Mouse (Mus musculus) MEL (cell line): Measurements from ENCODE around the gene C2cd4d.

ENCODE experiments used
- BHLHE40 ChIP-seq: IDR thresholded peaks from 2 replicates; pipeline ENCODE4 v1.6.1; 2012; ENCODE audit warnings: low read depth, mild to moderate bottlenecking, inconsistent platforms, low read length, improper control_type of control experiment, borderline replicate concordance
- CHD2 ChIP-seq: IDR thresholded peaks from 2 replicates; pipeline ENCODE4 v1.6.1; 2011; ENCODE audit warnings: low read length, improper control_type of control experiment
- CTCF ChIP-seq, 3 experiments: IDR thresholded peaks in 2 of 3; conservative IDR thresholded peaks in 1 of 3; 2 replicates each; pipeline ENCODE4 v1.5.1; 2011 to 2012; ENCODE audit warnings: low read length in 3 of 3, low read depth in 2 of 3, mild to moderate bottlenecking in 2 of 3, improper control_type of control experiment in 1 of 3, inconsistent platforms in 1 of 3, mixed read lengths in 1 of 3, moderate library complexity in 1 of 3; ENCODE audit not compliant: control insufficient read depth in 1 of 3, insufficient read depth in 1 of 3, poor library complexity in 1 of 3, severe bottlenecking in 1 of 3
- E2F4 ChIP-seq: IDR thresholded peaks from 2 replicates; pipeline ENCODE4 v1.6.1; 2011; ENCODE audit warnings: low read depth, low read length, improper control_type of control experiment, borderline replicate concordance
- EP300 ChIP-seq, 2 experiments: IDR thresholded peaks; 2 replicates each; pipeline ENCODE4 v1.6.1; 2011; ENCODE audit warnings: improper control_type of control experiment in 2 of 2, low read length in 2 of 2, low read depth in 1 of 2, mild to moderate bottlenecking in 1 of 2
- HCFC1 ChIP-seq: IDR thresholded peaks from 2 replicates; pipeline ENCODE4 v1.6.1; 2012; ENCODE audit warnings: low read depth, mild to moderate bottlenecking, inconsistent platforms, low read length, improper control_type of control experiment, moderate library complexity
- JUND ChIP-seq: IDR thresholded peaks from 2 replicates; pipeline ENCODE4 v1.6.1; 2011; ENCODE audit warnings: low read depth, mild to moderate bottlenecking, improper control_type of control experiment, low read length
- MEF2A ChIP-seq: IDR thresholded peaks from 2 replicates; pipeline ENCODE4 v1.6.1; 2014; ENCODE audit warnings: low read depth, mild to moderate bottlenecking, inconsistent platforms, low read length, improper control_type of control experiment; ENCODE audit not compliant: poor library complexity, insufficient replicate concordance, severe bottlenecking; ENCODE audit errors: extremely low read depth
- MXI1 ChIP-seq: IDR thresholded peaks from 2 replicates; pipeline ENCODE4 v1.6.1; 2011; ENCODE audit warnings: mild to moderate bottlenecking, low read depth, low read length, improper control_type of control experiment
- NRF1 ChIP-seq: IDR thresholded peaks from 2 replicates; pipeline ENCODE4 v1.6.1; 2014; ENCODE audit warnings: low read depth, mild to moderate bottlenecking, inconsistent platforms, low read length, improper control_type of control experiment, moderate library complexity; ENCODE audit not compliant: poor library complexity, insufficient read depth, severe bottlenecking
- SIN3A ChIP-seq: IDR thresholded peaks from 2 replicates; pipeline ENCODE4 v1.6.1; 2012; ENCODE audit warnings: low read length, improper control_type of control experiment, inconsistent platforms
- SMC3 ChIP-seq: IDR thresholded peaks from 2 replicates; pipeline ENCODE4 v1.6.1; 2011; ENCODE audit warnings: low read depth, low read length, improper control_type of control experiment
- TAL1 ChIP-seq: IDR thresholded peaks from 2 replicates; pipeline ENCODE4 v1.6.1; 2012; ENCODE audit warnings: mild to moderate bottlenecking, inconsistent platforms, low read length, moderate library complexity, mixed read lengths
- USF1 ChIP-seq: IDR thresholded peaks from 2 replicates; pipeline ENCODE4 v1.6.1; 2014; ENCODE audit warnings: low read depth, mild to moderate bottlenecking, inconsistent platforms, low read length, improper control_type of control experiment, moderate library complexity

- no peak for TF ChIP-seq SMC3
- TF ChIP-seq CTCF (IDR thresholded peaks at IDR 0.05 in 2 of 3, conservative IDR thresholded peaks at IDR 0.05 in 1 of 3; ENCODE audit: control insufficient read depth in 1 of 3, insufficient read depth in 1 of 3, low read depth in 2 of 3, low read length in 3 of 3, poor library complexity in 1 of 3, severe bottlenecking in 1 of 3): no peak
- no peak for TF ChIP-seq JUND
- no peak for TF ChIP-seq CHD2
- no peak for TF ChIP-seq E2F4
- no peak for TF ChIP-seq SIN3A
- TF ChIP-seq USF1: no peak
- no peak for TF ChIP-seq HCFC1
- TF ChIP-seq MXI1: no peak
- no peak for TF ChIP-seq BHLHE40
- no peak for TF ChIP-seq EP300 (IDR thresholded peaks at IDR 0.05; ENCODE audit: low read depth in 1 of 2, low read length in 2 of 2)
- no peak for TF ChIP-seq MEF2A
- TF ChIP-seq NRF1: no peak
- TF ChIP-seq TAL1: no peak
Observed at GRCm38 (mm10) chr3:94399663-94400310, 37.5 kb downstream of the C2cd4d start.
